Mouse (Mus musculus) heart, postnatal 0 days (tissue): Measurements from ENCODE around the gene Umad1. TPM values are rescaled to one million over a fixed set of nuclear protein-coding genes. Genes with fewer than 3 reads are reported as not detected.

Source experiments
- ATAC-seq: fragments of 200-750 bp; cut with Nextera tagmentation; 2 replicates; pipeline ENCODE4 v1.8.0; 2017; ENCODE audit warnings: low read depth, moderate number of reproducible peaks, moderate library complexity; ENCODE audit not compliant: insufficient read depth
- DNase-seq: peaks from one replicate; pipeline ENCODE4 v3.0.0-alpha.2; 2016; ENCODE audit warnings: low spot score
- H3K27ac ChIP-seq: fragments of 300-500 bp; sonication (generic); 2 replicates; pipeline ENCODE4 v1.5.1; 2014; ENCODE audit warnings: low read depth, mild to moderate bottlenecking
- H3K27me3 ChIP-seq: fragments of 300-500 bp; sonication (generic); 2 replicates; pipeline ENCODE4 v1.6.1; 2014; ENCODE audit warnings: low read length, mixed read lengths; ENCODE audit not compliant: control insufficient read depth, insufficient read depth
- H3K36me3 ChIP-seq: fragments of 300-500 bp; sonication (generic); replicated peaks from 2 replicates; pipeline ENCODE4 v1.6.1; 2014; ENCODE audit warnings: low read length, mixed read lengths; ENCODE audit not compliant: control insufficient read depth, insufficient read depth
- H3K4me1 ChIP-seq: fragments of 300-500 bp; sonication (generic); 2 replicates; pipeline ENCODE4 v1.6.1; 2014; ENCODE audit warnings: antibody characterized with exemption; ENCODE audit not compliant: control insufficient read depth, insufficient read depth
- H3K4me2 ChIP-seq: fragments of 300-500 bp; sonication (generic); 2 replicates; pipeline ENCODE4 v1.6.1; 2014; ENCODE audit warnings: low read depth, mild to moderate bottlenecking, low read length, moderate library complexity
- H3K4me3 ChIP-seq: fragments of 300-500 bp; sonication (generic); 2 replicates; pipeline ENCODE4 v1.5.1; 2014; ENCODE audit warnings: low read depth, low read length
- H3K9ac ChIP-seq: fragments of 300-500 bp; sonication (generic); replicated peaks from 2 replicates; pipeline ENCODE4 v1.6.1; 2014; ENCODE audit warnings: low read depth, low read length, mixed read lengths
- H3K9me3 ChIP-seq: fragments of 300-500 bp; sonication (generic); replicated peaks from 2 replicates; pipeline ENCODE4 v1.6.1; 2016; ENCODE audit warnings: low read length; ENCODE audit not compliant: control insufficient read depth
- CTCF ChIP-seq: IDR thresholded peaks from 2 replicates; pipeline ENCODE4 v1.5.1; 2016; ENCODE audit warnings: antibody characterized with exemption, control low read depth, low read depth
- EP300 ChIP-seq: IDR thresholded peaks from 2 replicates; pipeline ENCODE4 v1.6.1; 2016; ENCODE audit warnings: antibody characterized with exemption, low read depth
- WGBS: fragments of 180-500 bp; shearing (Covaris S2); extraction: QIAGEN DNeasy Blood & Tissue Kit; methylation state at CpG from one replicate; pipeline ENCODE4 v1.1.7; 2014; 5-methylcytosine and 5-hydroxymethylcytosine counted together
- polyA plus RNA-seq: library from polyadenylated mRNA; unstranded; fragments of >200 nt; fragmentation: Nextera tagmentation; extraction: Ambion mirVana; gene quantifications from 2 replicates; pipeline ENCODE4 v1.2.1, GENCODE M21; 2015
- total RNA-seq: library from RNA; depleted of rRNA; stranded (reverse); fragments of >200 nt; gene quantifications from 2 replicates; pipeline ENCODE4 v1.2.3, GENCODE M21; 2014; ENCODE audit warnings: low replicate concordance

Umad1 gene
- total and polyA plus RNA-seq, 2 experiments from 2014 or later = 7.8 to 18.2 TPM

DNA sequence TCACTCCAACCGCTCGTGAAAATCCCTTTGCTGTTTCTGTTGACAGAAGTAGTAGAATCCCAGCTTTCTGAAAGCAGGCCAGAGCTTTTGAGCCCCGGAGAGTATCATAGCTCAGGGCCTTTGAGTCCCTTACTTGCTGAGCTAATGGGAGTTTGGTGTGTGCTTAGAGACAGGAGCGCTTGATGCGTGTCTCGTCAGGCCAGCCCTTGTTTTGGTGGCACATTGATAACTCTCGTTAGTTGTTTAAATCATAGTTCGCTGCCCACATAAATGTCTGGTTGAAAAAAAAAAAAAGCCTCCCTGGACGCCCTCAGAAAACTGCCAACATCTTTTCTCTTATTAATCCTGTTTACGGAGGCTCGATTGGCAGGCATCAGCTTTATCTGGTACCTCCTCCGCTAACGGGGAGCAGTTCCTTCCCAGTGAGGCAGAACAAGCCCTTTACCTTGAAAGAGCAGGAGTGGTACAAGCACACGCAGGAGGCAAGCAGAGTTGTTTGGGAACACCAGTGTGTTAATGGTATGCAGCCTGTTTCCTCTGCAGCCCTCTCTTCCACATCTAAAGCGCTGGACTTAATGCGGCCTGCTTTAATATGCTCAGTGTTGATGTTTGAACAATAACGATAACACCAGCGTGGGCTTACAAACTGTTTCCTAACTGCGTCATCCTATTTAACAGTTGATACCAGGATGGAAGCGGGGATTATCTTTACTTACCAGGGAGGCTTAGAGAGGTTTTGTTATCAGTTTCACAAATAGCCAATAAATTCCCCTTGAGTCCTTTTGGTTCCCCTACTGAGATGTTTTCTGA is 228.2 kb downstream of the Umad1 start:
- WGBS = 47% methylated on average over 20 of the region's 20 CpGs
- Histone ChIP-seq H3K9me3 (no peaks in the 10 kb centered on the region), H3K9ac (no peak overlapping the region), H3K4me2 (no peak overlapping the region), H3K4me3 (no peak overlapping the region), H3K36me3 (no peaks in the 10 kb centered on the region), H3K27me3 (no peaks in the 10 kb centered on the region), H3K4me1 (0 out of 2 replicates have a peak, but pooled peaks cover 8% of the 10 kb centered on the region), H3K27ac (peak overlapping the region; percentile 61; the same call in 1 of the 2 replicates)
- no peak for DNase-seq
- no peak for ATAC-seq
- TF ChIP-seq EP300 (no peak), CTCF (no peak)

DNA sequence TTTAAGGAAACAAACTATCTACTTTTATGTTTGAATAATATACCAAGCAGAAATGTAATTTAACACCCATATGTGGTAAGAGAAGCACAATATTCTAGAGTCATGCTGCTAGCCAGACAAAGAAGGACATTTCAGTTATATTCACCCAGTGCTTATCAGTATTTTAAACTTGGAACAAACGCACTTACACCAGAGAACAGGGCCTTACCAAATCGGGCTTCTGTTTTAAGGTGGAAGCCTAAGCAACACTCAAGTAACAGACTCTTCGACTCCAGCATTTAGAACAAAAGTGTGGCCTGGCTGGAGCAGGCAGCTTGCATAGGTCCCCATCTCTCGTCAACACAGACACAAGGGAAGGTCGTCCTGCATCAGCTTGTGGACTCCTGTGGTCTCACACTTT is 229.2 kb downstream of the Umad1 start:
- H3K27ac ChIP-seq = no peak overlapping the region
- H3K27me3 ChIP-seq = no peaks in the 10 kb centered on the region
- no peak overlapping the region for H3K9ac ChIP-seq
- 33% methylated on average over 5 of the region's 5 CpGs for WGBS
- H3K4me3 ChIP-seq = no peak overlapping the region
- no peaks in the 10 kb centered on the region for H3K36me3 ChIP-seq
- ATAC-seq = no peak
- H3K4me2 ChIP-seq = no peak overlapping the region
- no peak for DNase-seq
- no peaks in the 10 kb centered on the region for H3K9me3 ChIP-seq
- H3K4me1 ChIP-seq = 0 out of 2 replicates have a peak, but pooled peaks cover 8% of the 10 kb centered on the region
- no peak for TF ChIP-seq EP300

DNA sequence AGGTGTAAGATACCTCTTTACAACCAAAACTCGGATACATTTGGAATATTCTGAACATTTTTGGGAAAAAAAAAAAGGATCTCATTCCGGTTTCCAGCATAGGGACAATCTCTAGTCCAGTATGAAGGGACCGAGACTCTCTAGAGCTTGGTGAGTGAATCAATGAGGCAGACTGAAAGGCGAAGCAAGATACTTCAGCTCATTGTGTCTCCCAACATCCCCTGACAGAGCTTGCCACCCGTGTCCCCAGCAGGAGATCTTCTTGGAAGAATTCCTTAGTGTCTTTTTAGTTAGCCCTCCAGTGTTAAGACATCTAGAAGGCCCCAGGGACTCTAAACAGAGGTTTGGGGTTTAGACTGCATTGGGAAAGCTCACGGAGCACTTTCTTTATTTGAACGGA is 230.2 kb downstream of the Umad1 start:
- ATAC-seq = no peak
- Histone ChIP-seq H3K4me1 (0 out of 2 replicates have a peak, but pooled peaks cover 8% of the 10 kb centered on the region), H3K4me2 (no peak overlapping the region), H3K9me3 (no peaks in the 10 kb centered on the region), H3K27me3 (no peaks in the 10 kb centered on the region), H3K36me3 (no peaks in the 10 kb centered on the region), H3K4me3 (no peak overlapping the region), H3K9ac (no peak overlapping the region), H3K27ac (no peak overlapping the region)
- WGBS = 83% methylated on average over 7 of the region's 7 CpGs
- DNase-seq = no peak
- TF ChIP-seq CTCF = no peak
- no peak for TF ChIP-seq EP300

DNA sequence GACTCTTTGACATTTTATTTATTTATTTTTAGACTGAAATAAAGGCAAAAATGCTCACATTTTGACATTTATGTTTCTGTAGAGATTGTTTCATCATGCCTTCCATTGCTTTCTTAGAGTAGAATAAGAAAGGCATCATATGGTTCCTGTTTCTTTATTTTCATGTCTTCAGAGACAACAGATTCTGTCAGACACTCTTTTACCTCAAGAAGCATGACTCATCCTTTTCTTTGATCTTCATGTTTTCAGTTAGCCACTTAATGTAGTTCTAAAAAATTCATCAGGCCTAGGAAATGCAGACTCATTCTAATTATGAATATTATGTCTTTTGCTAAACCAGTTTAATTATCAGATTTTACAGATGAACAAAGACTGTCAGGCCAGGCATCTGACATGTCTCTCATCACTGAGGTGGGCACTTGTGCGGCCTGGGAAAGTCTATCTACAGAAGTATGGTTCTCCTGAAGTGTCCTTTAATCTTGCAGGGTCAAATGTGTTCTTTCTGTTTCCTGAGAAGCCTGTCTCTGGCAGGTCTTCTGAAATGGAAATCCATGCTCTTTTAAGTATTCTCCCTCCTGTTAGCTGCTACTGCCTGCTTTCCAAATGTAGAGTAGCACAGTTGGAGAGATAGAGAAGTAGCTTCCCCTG is 231.0 kb downstream of the Umad1 start:
- H3K36me3 ChIP-seq = no peaks in the 10 kb centered on the region
- H3K4me2 ChIP-seq = no peak overlapping the region
- ATAC-seq (no peak), DNase-seq (no peak)
- WGBS = 72% methylated on average over 1 of the region's 1 CpGs
- TF ChIP-seq CTCF (no peak), EP300 (no peak)
- H3K27ac ChIP-seq = no peak overlapping the region
- H3K4me3 ChIP-seq = no peak overlapping the region
- 0 out of 2 replicates have a peak, but pooled peaks cover 8% of the 10 kb centered on the region for H3K4me1 ChIP-seq
- no peak overlapping the region for H3K9ac ChIP-seq
- no peaks in the 10 kb centered on the region for H3K9me3 ChIP-seq
- H3K27me3 ChIP-seq = no peaks in the 10 kb centered on the region

DNA sequence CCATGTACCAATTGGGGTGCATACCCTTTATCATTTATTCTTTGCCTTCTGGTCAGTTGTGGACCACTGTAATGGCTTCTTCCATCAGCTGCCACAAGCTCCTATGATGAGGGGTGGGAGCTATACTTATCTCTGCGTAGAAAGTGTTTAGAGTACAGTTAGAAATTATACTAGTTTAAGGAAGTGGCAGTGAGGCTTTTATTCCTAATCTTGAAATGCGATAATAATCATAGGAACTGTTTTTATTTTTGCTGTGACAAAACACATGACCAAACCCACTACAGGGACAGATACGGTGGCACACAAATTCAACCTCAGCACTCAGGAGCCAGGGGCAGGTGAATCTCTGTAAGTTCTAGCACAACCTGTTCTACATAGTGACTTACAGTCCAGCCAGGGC is 233.2 kb downstream of the Umad1 start:
- Histone ChIP-seq H3K27ac (no peak overlapping the region), H3K36me3 (no peaks in the 10 kb centered on the region), H3K4me2 (no peak overlapping the region), H3K27me3 (no peaks in the 10 kb centered on the region), H3K9me3 (no peaks in the 10 kb centered on the region), H3K4me1 (peaks cover 6% of the 10 kb centered on the region; the same call in 1 of the 2 replicates), H3K9ac (no peak overlapping the region), H3K4me3 (no peak overlapping the region)
- 89% methylated on average over 3 of the region's 3 CpGs for WGBS
- ATAC-seq = no peak
- TF ChIP-seq EP300 (no peak), CTCF (no peak)
- no peak for DNase-seq
